Mouse (Mus musculus): ENCODE data around the gene AU018091. TPM values are rescaled to one million over a fixed set of nuclear protein-coding genes. Genes with fewer than 3 reads are reported as not detected.
"Not testable (repeated sequence)": the region's sequence is repeated elsewhere in the genome, so short reads cannot be mapped to it uniquely, and the experiment has no call there.

Gene AU018091
- polyA plus RNA-seq, 1 experiment from 2014 or later: 0.14 TPM

DNA sequence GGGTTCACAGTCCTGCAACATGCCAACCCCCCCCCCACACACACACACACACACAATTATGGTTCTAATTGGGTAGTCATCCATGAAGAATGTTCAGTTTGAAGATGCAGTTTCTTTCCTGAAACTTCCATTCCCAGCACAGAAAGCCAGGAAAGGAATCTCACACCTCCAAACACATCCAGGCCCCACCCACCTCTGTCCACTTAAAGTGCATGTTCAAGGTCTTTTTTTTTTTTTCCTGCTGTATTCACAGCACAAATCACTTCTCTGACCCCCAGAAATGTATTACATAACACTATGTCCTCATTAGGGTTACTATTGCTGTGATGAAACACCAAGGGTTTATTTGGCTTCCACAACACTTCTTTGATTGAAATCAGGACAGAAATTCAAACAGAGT, 4.0 kb downstream of the AU018091 start:
- no peak overlapping the region for H3K4me3 ChIP-seq (ENCODE audit: low read depth, low read length)
- no peaks in the 10 kb centered on the region for H3K4me1 ChIP-seq (ENCODE audit: control insufficient read depth, insufficient read depth, low read length)
- H3K4me2 ChIP-seq (ENCODE audit: low read depth, low read length): no peak overlapping the region
- DNase-seq (ENCODE audit: low spot score) (no peak), ATAC-seq (replicated peaks; ENCODE audit: insufficient number of reproducible peaks, low FRiP score, low TSS enrichment, low read depth) (no peak)
- H3K9ac ChIP-seq (replicated peaks; ENCODE audit: low read length): no peak overlapping the region
- H3K27ac ChIP-seq (replicated peaks; ENCODE audit: low read depth, low read length): no peak overlapping the region
- no peaks in the 10 kb centered on the region for H3K36me3 ChIP-seq (replicated peaks; ENCODE audit: control insufficient read depth, insufficient read depth, low read depth, low read length)
- H3K9me3 ChIP-seq (replicated peaks; ENCODE audit: control insufficient read depth, low read length): no peaks in the 10 kb centered on the region
- no peaks in the 10 kb centered on the region for H3K27me3 ChIP-seq (ENCODE audit: control insufficient read depth, insufficient read depth, low read length)

DNA sequence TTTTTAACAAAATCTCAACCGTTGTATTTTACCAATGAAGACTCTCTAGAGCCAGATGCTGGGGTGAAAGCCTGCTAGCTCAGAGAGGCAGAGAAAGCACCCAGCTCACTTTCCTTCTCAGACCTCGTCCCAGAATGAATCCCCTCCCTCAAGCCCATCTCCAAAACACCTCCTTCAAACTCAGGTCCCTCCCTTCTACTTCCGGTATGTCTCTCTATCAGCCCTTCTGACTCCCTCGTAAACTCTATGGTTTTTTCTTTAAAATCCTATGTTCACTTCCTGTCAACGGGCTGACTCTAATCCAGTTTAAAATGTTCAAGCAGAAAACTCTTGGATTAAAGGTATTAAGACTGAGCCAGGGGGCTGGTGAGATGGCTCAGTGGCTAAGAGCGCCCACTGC, 4.6 kb downstream of the AU018091 start:
- WGBS: 84% methylated on average over 6 of the region's 6 CpGs
- H3K9me3 ChIP-seq (replicated peaks; ENCODE audit: control insufficient read depth, low read length): no peaks in the 10 kb centered on the region
- H3K4me3 ChIP-seq (ENCODE audit: low read depth, low read length): no peak overlapping the region
- no peaks in the 10 kb centered on the region for H3K4me1 ChIP-seq (ENCODE audit: control insufficient read depth, insufficient read depth, low read length)
- no peaks in the 10 kb centered on the region for H3K36me3 ChIP-seq (replicated peaks; ENCODE audit: control insufficient read depth, insufficient read depth, low read depth, low read length)
- H3K4me2 ChIP-seq (ENCODE audit: low read depth, low read length): no peak overlapping the region
- DNase-seq (ENCODE audit: low spot score): no peak
- H3K9ac ChIP-seq (replicated peaks; ENCODE audit: low read length): no peak overlapping the region
- H3K27ac ChIP-seq (replicated peaks; ENCODE audit: low read depth, low read length): no peak overlapping the region
- H3K27me3 ChIP-seq (ENCODE audit: control insufficient read depth, insufficient read depth, low read length): no peaks in the 10 kb centered on the region
- no peak for ATAC-seq (replicated peaks; ENCODE audit: insufficient number of reproducible peaks, low FRiP score, low TSS enrichment, low read depth)

DNA sequence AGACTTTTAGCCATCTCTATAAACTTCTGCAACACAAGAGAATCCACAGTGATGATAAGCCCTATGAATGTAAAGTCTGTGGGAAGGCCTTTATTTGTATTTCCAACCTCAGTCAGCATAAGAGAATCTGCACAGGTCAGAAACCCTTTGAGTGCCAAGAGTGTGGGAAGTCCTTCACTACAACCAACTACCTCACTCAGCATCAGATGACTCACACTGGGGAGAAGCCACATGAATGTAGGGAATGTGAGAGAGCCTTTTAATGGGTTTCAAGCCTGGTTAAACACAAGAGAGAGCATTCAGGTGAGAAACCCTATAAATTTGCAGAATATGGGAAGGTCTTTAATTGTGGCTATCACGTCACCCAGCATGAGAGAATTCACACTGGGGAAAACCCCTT, 18.6 kb downstream of the AU018091 start:
- DNase-seq (ENCODE audit: low spot score): no peak
- ATAC-seq (replicated peaks; ENCODE audit: insufficient number of reproducible peaks, low FRiP score, low TSS enrichment, low read depth): no peak
- Histone ChIP-seq H3K4me1 (ENCODE audit: control insufficient read depth, insufficient read depth, low read length) (no peaks in the 10 kb centered on the region), H3K27me3 (ENCODE audit: control insufficient read depth, insufficient read depth, low read length) (no peaks in the 10 kb centered on the region), H3K9ac (replicated peaks; ENCODE audit: low read length) (no peak overlapping the region), H3K9me3 (replicated peaks; ENCODE audit: control insufficient read depth, low read length) (no peaks in the 10 kb centered on the region), H3K4me2 (ENCODE audit: low read depth, low read length) (no peak overlapping the region), H3K36me3 (replicated peaks; ENCODE audit: control insufficient read depth, insufficient read depth, low read depth, low read length) (no peaks in the 10 kb centered on the region), H3K4me3 (ENCODE audit: low read depth, low read length) (no peak overlapping the region), H3K27ac (replicated peaks; ENCODE audit: low read depth, low read length) (no peak overlapping the region)
- WGBS: 81% methylated on average over 1 of the region's 1 CpGs

DNA sequence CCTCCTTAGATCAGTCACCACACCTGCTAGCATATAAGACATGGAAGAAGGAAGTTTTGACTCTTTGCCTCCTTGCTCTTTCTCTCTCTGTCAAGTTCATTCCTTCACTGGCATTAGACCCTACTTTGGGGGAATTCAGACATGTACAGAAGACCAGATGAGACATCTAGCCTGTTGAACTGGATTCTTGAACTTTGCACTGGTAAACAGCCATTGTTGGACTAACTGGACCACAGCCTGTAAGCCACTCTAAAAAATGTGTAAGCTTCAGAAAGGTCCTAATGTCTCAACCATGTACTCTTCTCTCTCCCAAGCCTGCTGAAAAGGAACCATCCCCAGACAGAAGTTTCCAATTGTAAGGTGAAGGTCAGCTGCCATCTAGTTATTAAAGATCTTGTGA, 22.9 kb downstream of the AU018091 start:
- DNase-seq (ENCODE audit: low spot score): no peak

DNA sequence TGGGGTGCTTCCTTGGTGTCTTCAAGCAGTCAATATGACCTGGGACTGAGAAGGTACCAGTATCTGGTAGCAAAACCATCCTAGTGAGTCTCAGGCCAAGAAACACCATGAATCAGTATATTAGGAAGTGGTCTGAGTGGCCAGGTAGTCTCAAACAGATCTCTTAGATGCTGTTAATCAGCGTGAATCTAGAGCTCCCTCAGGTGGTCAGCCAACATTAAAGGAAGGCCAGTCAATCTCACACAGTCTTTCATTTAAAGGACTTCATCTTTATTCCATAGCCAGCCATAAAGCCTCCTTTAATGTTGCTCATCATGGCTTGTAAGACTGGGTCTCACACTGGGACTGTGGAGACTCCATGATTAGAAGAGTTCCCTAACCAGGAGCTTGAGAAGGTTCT, 25.7 kb downstream of the AU018091 start:
- Histone ChIP-seq H3K4me1 (ENCODE audit: control insufficient read depth, insufficient read depth, low read length) (no peaks in the 10 kb centered on the region), H3K36me3 (replicated peaks; ENCODE audit: control insufficient read depth, insufficient read depth, low read depth, low read length) (no peaks in the 10 kb centered on the region), H3K27ac (replicated peaks; ENCODE audit: low read depth, low read length) (no peak overlapping the region), H3K9me3 (replicated peaks; ENCODE audit: control insufficient read depth, low read length) (no peaks in the 10 kb centered on the region; the same call in 1 of the 2 replicates), H3K27me3 (ENCODE audit: control insufficient read depth, insufficient read depth, low read length) (no peaks in the 10 kb centered on the region), H3K4me2 (ENCODE audit: low read depth, low read length) (no peak overlapping the region), H3K9ac (replicated peaks; ENCODE audit: low read length) (no peak overlapping the region), H3K4me3 (ENCODE audit: low read depth, low read length) (no peak overlapping the region)
- DNase-seq (ENCODE audit: low spot score): no peak
- ATAC-seq (replicated peaks; ENCODE audit: insufficient number of reproducible peaks, low FRiP score, low TSS enrichment, low read depth): no peak
- 21% methylated on average over 1 of the region's 1 CpGs for WGBS

More for the DNA sequence above, 22.9 kb downstream of the AU018091 start:
- Histone ChIP-seq H3K4me3 (ENCODE audit: low read depth, low read length) (no peak overlapping the region), H3K4me1 (ENCODE audit: control insufficient read depth, insufficient read depth, low read length) (no peaks in the 10 kb centered on the region), H3K36me3 (replicated peaks; ENCODE audit: control insufficient read depth, insufficient read depth, low read depth, low read length) (no peaks in the 10 kb centered on the region), H3K4me2 (ENCODE audit: low read depth, low read length) (no peak overlapping the region), H3K9ac (replicated peaks; ENCODE audit: low read length) (no peak overlapping the region), H3K27me3 (ENCODE audit: control insufficient read depth, insufficient read depth, low read length) (no peaks in the 10 kb centered on the region), H3K27ac (replicated peaks; ENCODE audit: low read depth, low read length) (no peak overlapping the region), H3K9me3 (replicated peaks; ENCODE audit: control insufficient read depth, low read length) (no peaks in the 10 kb centered on the region; the same call in 1 of the 2 replicates)
- no peak for ATAC-seq (replicated peaks; ENCODE audit: insufficient number of reproducible peaks, low FRiP score, low TSS enrichment, low read depth)

DNA sequence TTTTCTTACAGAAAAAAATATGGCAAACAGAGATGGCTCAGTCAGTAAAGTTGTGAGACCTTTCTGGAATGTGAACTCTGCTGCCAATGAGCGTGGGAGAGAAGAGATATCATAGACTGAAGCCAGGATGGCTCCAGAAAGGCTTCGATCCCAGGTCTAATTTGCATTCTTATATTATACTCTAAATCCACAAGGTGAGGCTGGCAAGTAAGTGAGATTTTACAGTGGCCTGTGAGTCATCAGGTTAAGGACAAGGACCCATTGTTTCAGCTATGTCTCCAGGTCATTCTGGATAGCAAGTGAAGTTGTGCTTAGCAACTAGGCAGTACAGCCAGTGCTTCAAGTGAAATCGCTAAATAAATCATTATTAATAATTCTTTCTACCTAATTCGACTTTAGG, 33.4 kb downstream of the AU018091 start:
- no peak for DNase-seq (ENCODE audit: low spot score)
- Histone ChIP-seq H3K9ac (replicated peaks; ENCODE audit: low read length) (no peak overlapping the region), H3K27me3 (ENCODE audit: control insufficient read depth, insufficient read depth, low read length) (no peaks in the 10 kb centered on the region), H3K4me3 (ENCODE audit: low read depth, low read length) (no peak overlapping the region), H3K36me3 (replicated peaks; ENCODE audit: control insufficient read depth, insufficient read depth, low read depth, low read length) (no peaks in the 10 kb centered on the region), H3K4me1 (ENCODE audit: control insufficient read depth, insufficient read depth, low read length) (no peaks in the 10 kb centered on the region), H3K9me3 (replicated peaks; ENCODE audit: control insufficient read depth, low read length) (no peaks in the 10 kb centered on the region), H3K4me2 (ENCODE audit: low read depth, low read length) (no peak overlapping the region), H3K27ac (replicated peaks; ENCODE audit: low read depth, low read length) (no peak overlapping the region)
- no peak for ATAC-seq (replicated peaks; ENCODE audit: insufficient number of reproducible peaks, low FRiP score, low TSS enrichment, low read depth)
- 86% methylated on average over 4 of the region's 4 CpGs for WGBS

DNA sequence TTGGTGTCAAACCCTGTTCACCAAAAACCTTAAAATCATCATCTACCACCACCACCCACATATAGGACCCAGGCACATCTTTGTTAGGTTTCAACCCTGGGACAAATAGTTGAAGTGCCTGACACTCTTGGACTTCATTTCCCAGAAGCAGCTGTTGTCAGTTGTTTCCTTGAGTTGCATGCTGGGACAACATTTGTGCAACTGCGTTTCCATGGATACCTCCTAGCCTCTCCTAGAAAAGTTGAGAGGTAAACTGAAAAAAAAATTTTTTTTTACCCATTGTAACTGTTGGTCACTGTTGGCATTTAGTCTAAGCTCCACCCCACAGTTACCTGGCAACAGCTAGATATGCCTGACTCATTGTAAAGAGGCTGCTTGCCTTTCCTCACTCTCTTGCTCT, 34.3 kb downstream of the AU018091 start:
- no peak overlapping the region for H3K4me3 ChIP-seq (ENCODE audit: low read depth, low read length)
- no peak for ATAC-seq (replicated peaks; ENCODE audit: insufficient number of reproducible peaks, low FRiP score, low TSS enrichment, low read depth)
- 63% methylated on average over 1 of the region's 1 CpGs for WGBS

DNA sequence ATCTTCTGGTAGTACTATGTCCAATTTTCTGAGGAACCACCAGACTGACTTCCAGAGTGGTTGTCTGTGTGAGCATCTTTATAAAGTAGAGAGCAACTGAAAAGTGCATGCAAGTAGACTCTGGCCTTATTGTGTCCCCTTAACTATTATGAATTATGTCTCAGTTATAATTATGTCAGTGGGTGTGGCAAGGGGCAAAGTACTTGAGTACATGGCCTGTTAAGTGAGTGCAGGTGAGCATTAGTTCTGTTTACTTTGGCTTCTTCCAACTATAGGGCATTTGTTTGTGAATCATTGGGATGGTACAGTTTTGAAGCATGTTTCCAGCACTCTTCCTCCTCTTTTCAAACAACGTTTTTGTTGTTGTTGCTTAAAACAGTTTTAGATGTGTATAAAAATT, 38.7 kb downstream of the AU018091 start:
- H3K36me3 ChIP-seq (replicated peaks; ENCODE audit: control insufficient read depth, insufficient read depth, low read depth, low read length): no peaks in the 10 kb centered on the region
- H3K4me2 ChIP-seq (ENCODE audit: low read depth, low read length): no peak overlapping the region
- H3K9me3 ChIP-seq (replicated peaks; ENCODE audit: control insufficient read depth, low read length): no peaks in the 10 kb centered on the region
- ATAC-seq (replicated peaks; ENCODE audit: insufficient number of reproducible peaks, low FRiP score, low TSS enrichment, low read depth) (no peak), DNase-seq (ENCODE audit: low spot score) (no peak)
- no peak overlapping the region for H3K27ac ChIP-seq (replicated peaks; ENCODE audit: low read depth, low read length)
- no peaks in the 10 kb centered on the region for H3K4me1 ChIP-seq (ENCODE audit: control insufficient read depth, insufficient read depth, low read length)
- no peak overlapping the region for H3K4me3 ChIP-seq (ENCODE audit: low read depth, low read length)
- no peaks in the 10 kb centered on the region for H3K27me3 ChIP-seq (ENCODE audit: control insufficient read depth, insufficient read depth, low read length)
- H3K9ac ChIP-seq (replicated peaks; ENCODE audit: low read length): no peak overlapping the region
- WGBS: 69% methylated on average over 1 of the region's 1 CpGs

More for the DNA sequence above, 34.3 kb downstream of the AU018091 start:
- Histone ChIP-seq H3K36me3 (replicated peaks; ENCODE audit: control insufficient read depth, insufficient read depth, low read depth, low read length) (no peaks in the 10 kb centered on the region), H3K27ac (replicated peaks; ENCODE audit: low read depth, low read length) (no peak overlapping the region), H3K9ac (replicated peaks; ENCODE audit: low read length) (no peak overlapping the region), H3K9me3 (replicated peaks; ENCODE audit: control insufficient read depth, low read length) (no peaks in the 10 kb centered on the region), H3K4me2 (ENCODE audit: low read depth, low read length) (no peak overlapping the region), H3K4me1 (ENCODE audit: control insufficient read depth, insufficient read depth, low read length) (no peaks in the 10 kb centered on the region), H3K27me3 (ENCODE audit: control insufficient read depth, insufficient read depth, low read length) (no peaks in the 10 kb centered on the region)
- no peak for DNase-seq (ENCODE audit: low spot score)

DNA sequence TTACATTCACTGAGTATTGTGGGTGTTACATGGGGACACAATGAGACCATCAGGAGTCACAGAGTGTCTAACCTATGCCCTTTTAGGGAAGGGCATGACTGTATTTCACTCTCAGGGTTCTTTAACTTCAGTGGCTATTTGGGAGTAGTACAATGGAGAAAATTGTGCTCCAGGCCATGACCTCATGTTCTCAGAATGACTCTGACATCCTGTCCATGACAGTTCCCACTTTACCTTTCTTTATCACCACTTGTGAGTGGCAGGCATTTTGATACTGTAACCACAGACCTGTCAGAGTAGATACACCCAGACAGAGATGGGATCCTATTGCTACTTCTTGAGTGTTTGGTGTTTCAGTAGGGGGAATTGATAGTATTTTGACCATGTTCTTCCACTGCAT, 40.4 kb downstream of the AU018091 start:
- ATAC-seq (replicated peaks; ENCODE audit: insufficient number of reproducible peaks, low FRiP score, low TSS enrichment, low read depth): not testable (repeated sequence)

More for the DNA sequence above, 40.4 kb downstream of the AU018091 start:
- not testable (repeated sequence) for H3K27me3 ChIP-seq (ENCODE audit: control insufficient read depth, insufficient read depth, low read length); DNase-seq (ENCODE audit: low spot score); H3K4me2 ChIP-seq (ENCODE audit: low read depth, low read length); H3K4me1 ChIP-seq (ENCODE audit: control insufficient read depth, insufficient read depth, low read length); H3K4me3 ChIP-seq (ENCODE audit: low read depth, low read length); H3K9ac ChIP-seq (replicated peaks; ENCODE audit: low read length); H3K36me3 ChIP-seq (replicated peaks; ENCODE audit: control insufficient read depth, insufficient read depth, low read depth, low read length); H3K9me3 ChIP-seq (replicated peaks; ENCODE audit: control insufficient read depth, low read length); H3K27ac ChIP-seq (replicated peaks; ENCODE audit: low read depth, low read length)

All from embryonic facial prominence, embryonic 11.5 days (tissue).